Mouse (Mus musculus): Measurements from ENCODE around the gene Tspyl2.
"Not testable (repeated sequence)": the region's sequence is repeated elsewhere in the genome, so short reads cannot be mapped to it uniquely, and the experiment has no call there.

Gene Tspyl2

DNA sequence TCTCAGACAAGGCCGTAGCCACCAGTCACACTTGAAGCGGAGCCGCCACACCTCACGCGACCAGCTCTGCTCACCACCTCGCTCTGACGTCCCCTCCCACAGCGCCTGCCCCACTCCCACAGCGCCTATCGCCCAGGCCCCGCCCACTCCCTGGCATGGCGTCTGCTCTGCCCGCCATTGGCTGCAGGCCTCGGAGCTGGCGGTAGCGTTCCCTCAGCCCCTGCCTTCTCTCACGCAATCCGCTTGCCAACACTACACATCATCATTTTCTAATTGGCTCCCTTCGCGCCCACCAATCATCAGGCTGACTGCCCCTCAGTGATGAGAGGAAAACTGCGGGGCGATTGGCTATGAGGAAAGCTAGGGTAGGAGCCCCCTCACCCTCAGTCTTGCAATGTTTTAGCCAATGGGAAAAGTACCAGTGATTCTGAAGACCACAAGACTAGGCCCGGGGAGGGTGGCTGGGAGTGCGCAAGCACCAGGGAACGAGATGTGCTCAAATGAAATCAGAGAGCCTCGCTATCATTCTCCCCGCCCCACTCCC, at the start of gene Tspyl2:
Gene Tspyl2 (minus strand): TSS at position 68 of the 544 bp plus-strand sequence.
- peak; percentile 93 to 97 for DNase-seq

DNA sequence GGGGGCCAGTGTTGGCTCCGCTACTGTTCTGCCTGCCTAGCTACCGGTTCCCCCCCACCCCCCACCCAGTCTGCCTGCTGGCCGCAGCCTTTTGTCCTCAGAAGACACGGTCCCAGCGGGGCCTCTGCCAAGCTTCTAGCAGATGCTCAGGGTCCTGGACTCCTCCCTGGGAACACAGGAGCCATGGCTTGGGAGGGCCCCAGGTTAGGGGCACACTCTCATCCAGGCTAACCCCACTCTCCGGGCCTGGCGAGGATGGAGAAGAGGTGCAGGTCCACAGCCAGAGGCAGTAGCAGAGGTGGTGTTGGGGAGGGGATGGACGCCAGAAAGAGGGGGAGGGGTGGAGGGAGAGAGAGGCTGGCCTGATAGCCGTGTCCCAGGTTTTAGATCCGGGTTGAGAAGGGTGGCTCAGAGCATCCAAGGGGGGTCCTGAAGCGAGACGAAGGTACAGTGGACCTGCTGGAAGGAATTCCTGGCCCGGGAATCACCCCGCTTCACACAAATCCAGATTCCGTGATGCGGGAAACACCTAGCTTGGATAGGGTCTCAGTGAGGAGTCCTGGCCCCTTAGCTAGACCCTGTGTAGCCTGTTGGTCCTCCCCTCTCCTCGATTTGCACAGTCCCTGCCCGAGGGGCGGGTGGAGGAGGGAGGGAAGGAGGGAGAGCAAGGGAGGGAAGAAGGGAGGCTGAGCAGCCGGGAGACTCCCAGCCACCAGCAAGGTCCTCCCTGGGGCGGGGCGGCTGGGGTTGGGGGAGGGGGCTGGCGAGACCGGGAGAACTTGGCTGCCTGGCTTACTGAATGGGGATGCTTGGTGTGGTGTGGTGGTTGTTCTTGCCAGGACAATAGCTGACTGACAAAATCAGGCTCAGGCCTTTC, 26.4 kb upstream of the Tspyl2 start, which contains the start of gene Gpr173:
Gene Gpr173 (minus strand): TSS at position 308 of the 877 bp plus-strand sequence.
- peak; percentile 50 to 69 for DNase-seq

DNA sequence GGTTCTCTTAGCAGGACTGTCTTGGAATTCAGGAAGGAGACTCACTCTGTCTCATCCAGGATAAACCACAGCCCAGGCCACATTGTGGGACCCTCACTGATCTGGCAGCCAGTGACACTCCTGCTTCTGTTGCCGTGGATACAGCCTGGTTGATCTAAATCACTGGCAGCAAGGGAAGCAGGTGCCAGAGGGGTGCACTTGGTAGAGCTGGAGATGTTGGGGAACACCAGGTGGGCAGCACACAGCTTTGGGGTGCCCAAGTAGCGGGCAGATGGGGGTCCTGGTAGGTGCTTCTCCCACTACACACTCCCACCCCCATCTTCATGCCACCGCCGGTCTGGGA, 25.8 kb upstream of the Tspyl2 start:
- DNase-seq, result no peak

DNA sequence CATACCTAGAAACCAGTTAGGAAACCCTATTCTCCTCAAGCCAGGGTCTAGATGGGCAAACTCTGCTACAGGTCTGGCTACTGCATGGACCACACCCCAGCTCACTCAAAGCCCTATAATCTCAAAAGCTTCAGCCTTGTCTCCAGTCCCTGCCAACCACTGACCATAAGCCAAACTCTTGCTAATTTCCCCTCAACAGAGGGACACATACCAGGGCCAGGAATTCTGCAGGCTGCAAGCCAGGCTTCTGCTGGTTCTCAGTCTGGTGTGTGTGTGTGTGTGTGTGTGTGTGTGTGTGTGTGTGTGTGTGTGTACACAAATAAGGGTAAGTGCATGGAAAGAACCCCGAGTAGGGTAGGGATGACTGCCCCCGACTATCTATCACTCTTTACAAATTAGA, 24.2 kb upstream of the Tspyl2 start:
- DNase-seq, result peak in 1 of 2 experiments; percentile 20

DNA sequence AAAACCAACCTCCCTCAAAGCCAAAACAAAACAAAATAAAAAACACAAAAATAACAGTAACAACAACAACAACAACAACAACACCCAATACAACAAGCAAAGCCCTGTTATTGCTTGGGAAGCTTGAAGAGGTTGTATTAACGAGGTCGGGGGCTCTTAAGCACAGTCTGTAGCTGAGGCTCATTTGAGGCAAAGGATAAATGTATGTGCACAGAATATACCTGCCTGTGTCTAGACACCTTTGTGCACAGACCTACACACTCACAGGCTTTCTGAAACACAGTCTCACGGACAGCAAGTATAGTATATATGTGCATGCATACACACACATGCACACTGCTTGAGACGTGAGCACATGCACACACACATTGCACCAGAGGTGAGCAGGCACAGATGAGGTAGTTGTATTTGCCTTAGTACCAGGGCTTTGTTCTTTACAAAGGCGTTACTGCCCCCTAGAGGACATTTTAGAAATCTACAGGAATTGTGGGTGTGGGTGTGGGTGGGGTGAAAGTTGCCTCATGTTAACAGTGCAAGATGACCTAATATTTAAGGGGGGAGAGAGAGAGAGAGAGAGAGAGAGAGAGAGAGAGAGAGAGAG, 10.4 kb upstream of the Tspyl2 start:
- peak in 1 of 2 experiments; percentile 42 for DNase-seq

DNA sequence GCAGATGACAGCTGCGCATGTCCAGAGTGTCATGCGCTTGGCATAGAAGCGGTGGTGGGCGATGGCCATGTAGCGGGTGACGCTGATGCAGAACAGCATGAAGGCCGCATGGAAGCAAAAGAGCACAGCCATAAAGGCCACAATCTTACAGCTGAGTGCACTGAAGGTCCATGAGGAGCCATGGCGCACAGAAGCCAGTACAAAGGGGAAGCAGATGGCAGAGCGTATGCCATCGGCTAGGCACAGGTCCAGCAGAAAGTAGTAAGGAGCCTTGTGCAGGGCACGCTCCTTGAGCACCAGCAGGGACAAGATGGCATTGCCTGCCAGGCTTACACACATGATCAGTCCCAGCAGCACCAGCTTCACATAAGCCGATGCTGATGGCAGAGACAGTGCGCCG, 4.8 kb upstream of the Tspyl2 start:
- DNase-seq, result no peak

DNA sequence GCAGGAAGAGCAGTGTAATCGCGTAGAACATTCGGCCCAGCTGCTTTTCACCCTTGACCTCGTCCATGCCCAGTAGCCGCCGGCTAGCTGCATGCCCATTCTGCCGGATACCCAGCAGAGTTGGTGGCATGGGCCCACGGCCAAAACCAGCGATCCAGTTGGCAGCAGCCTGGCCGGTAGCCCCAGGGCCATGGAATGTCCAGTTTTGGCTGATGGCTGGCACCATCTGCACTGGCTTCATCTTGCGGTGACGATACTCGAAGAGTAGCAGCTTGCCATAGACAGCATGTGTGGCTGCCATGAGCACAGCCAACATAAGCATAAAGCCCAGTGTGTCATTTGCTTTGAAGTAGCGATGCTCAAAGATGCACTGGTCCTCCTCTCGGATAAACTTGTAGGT, 4.4 kb upstream of the Tspyl2 start:
- DNase-seq, result no peak

DNA sequence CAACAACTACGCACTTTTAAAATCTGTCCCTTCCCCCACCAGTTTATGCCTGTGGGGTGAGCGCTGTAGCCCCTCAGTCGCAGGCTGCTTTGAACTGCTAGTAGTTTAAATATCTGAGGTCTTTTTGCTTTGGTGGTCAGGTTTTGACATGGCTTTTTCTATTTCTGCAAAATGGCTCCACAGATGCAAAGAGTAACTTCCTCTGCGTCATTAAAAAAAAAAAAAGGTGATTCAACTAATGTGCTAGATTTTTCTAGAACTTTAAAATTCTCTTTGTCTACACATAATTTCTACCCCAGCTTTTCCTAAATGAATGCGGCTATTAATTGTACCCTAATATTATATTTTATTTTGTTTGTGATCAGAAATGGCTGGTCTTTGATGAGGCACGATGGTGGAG, 678 bp upstream of the Tspyl2 start:
- DNase-seq, result no peak

DNA sequence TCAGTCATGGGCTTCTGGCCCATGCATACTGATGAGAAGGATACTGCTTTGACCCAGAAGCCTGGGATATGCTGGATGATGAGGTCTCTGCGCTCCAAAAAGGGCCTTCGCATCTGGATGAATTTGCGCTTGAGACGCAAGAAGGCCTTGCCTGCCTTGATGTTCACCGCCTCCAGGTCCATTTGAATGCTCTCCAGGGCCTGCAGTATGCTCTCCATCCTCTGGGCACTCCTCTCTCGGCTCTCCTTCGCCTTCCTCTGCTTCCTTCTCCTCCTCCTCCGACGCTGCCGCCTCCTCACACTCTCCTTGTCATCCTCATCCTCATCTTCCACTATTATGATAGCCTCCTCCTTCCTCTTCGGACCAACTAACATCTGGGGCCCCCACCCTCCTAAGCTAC, 729 bp downstream of the Tspyl2 start:
- no peak for DNase-seq

DNA sequence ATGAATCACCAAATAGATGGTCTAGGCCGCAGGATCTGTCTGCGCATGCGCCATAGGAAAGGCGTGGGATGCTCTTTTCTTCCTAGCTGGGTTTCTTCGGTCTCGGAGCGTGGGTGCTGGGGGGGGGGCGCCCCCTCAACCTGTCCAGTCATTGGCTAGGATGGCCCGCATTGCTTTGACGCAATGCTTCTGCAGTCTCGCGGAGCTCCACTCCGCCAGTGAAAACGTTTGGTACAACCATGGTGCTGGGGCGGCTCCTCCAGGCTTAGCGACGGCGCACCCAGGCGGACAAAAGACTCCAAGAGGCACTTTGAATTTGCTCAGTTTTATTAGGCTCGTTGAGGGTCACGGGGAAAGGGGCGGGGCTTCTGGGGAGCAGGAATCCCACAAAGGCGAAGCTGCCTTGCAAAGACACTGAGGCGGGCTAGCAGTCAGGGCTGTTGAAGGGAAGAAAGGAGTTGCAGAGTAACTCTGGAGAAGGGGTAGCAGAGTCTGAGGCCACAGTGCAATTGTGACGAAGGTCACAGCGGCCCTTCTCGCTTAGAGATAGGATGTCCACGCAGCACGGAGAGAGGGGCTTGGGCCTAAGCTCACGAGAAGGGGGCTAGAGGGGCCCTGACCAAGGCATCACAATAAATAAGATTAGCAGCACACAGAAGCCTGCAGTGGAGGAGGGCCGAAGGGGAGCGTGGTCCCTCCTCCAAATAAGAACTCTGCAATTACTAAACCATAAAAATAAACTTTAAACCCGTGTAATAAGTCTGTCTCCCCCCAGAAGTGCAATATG, 5.5 kb downstream of the Tspyl2 start:
- DNase-seq, result peak; percentile 90 to 96

DNA sequence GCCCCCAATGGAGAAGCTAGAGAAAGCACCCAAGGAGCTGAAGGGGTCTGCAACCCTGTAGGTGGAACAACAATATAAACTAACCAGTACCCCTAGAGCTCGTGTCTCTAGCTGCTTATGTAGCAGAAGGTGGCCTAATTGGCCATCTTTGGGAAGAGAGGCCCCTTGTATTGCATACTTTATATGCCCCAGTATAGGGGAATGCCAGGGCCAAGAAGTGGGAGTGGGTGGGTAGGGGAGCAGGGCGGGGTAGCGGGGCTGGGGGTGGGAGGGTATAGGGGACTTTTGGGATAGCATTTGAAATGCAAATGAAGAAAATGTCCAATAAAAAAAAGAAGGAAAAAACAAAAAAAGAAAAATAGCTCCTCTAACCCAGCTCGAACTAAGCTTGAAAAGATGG, 6.1 kb downstream of the Tspyl2 start:
- DNase-seq, result not testable (repeated sequence)

DNA sequence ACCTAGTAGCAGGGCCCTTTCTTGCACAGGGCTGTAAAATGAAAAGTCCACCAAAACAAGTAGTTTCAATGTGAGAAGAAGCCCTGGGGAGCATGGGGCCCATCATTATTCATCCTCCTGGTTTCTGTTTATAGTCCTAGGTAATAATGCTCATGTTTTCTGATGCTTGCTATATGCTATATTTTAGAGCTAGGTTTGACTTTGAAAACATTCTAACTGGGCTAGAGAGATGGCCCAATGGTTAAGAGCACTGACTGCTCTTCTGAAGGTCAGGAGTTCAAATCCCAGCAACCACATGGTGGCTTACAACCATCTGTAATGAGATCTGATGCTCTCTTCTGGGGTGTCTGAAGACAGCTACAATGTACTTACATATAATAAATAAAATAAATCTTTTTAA, 12.8 kb downstream of the Tspyl2 start:
- not testable (repeated sequence) for DNase-seq

DNA sequence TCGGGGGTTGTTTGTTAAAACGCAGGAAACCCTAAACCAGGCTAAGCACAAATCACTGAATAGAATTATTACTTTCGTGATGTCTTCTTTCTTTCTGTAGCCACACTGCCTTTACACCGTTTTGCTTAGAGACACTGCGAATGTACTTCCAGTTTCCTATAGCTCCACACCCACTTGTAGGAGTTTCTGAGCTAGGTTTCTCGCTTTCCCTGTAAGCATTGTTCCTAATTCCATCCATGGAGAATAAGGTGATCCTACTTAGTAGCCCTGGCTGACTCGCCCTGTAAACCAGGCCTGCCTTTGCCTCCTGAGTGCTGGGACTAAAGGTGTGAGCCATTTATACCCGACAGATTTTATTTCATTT, 14.6 kb downstream of the Tspyl2 start:
- DNase-seq, result no peak

DNA sequence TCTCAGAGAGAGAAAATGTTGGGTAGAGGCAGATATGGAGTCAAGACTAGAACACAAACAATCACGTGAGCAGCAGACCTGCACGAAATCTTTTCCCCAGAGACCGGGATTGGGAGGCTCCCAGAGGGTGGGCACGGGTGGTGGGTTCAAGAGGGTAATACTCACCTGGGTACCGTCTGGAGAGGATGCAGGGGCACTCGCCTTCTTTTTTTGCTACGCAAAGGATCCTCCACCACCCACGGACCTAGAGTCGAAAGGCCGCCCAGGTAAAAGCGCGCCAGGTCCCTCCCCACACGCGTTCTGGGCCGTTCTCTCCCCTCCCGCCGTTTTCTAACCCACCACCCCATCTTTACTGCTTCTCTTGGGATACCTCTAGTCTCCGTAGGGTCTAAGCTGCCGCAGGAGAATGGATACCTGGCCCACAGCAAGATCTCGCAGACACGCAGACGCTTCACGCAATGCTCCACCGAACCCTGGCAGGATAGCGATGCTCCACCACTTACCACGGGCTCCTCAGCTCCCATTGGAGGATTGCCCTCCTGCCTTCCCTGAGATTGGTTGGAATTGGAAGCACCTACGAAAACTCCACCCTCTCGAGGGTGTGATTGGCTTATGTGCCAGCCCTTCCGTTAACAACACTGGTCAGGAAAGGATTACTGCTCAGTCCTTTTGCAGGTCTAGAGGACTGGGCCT, 15.1 kb downstream of the Tspyl2 start, which contains the start of gene Kantr:
Gene Kantr (minus strand): TSS at position 500 of the 693 bp plus-strand sequence.
- peak; percentile 78 to 82 for DNase-seq

DNA sequence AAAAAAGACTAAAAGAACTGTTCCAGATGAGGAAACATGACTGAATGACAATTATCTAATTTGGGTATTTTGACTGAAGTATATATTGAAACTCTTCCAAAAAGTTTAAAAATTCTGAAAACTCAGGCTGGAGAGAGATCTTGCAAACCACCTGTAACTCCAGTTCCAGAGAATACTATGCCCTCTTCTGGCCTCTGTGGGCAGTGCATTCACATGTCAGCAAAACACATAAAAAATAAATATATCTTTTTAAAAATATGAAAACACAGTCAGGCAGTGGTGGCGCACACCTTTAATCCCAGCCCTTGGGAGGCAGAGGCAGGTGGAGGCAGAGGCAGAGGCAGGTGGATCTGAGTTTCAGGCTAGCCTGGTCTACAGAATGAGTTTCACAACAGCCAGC, 18.6 kb downstream of the Tspyl2 start:
- DNase-seq, result no peak

DNA sequence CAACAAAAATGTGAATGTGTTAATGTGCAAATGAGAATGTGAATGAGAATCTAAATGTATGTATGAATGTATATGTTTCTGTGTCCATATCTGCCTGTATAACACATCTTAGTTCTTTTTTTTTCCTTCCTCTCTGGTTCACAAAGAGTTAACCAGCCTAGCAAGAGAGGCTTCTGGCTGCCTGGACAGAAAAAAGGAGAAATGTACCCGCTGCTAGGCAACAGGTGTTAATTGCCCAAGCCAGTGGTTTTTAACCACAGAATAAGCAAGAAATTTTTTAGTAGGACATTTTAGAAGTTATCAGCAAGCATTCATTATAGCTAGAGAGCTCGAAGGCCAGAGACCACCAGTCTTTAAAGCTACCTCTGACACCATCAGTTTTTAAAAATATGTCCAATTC, 19.4 kb downstream of the Tspyl2 start:
- peak in 1 of 2 experiments; percentile 12 for DNase-seq

DNA sequence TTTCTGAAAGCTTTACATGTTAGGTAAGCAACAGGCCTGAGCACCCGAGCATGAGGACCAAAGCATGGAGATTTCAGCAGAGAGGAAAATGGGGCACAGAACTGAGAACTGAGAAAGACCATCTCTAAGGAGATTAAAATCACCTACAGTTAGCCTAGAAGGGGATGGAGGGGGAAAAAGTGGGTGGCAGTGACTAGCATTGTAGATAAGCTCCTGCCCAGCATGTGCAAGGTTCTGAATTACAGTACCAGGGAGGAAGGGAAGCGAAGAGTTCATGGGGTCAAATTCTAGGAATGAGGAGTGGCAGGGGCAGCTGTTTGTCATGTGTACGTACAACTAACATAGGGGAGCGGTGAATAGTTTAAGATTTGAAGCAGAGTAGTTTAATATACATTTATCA, 21.7 kb downstream of the Tspyl2 start:
- DNase-seq, result no peak

DNA sequence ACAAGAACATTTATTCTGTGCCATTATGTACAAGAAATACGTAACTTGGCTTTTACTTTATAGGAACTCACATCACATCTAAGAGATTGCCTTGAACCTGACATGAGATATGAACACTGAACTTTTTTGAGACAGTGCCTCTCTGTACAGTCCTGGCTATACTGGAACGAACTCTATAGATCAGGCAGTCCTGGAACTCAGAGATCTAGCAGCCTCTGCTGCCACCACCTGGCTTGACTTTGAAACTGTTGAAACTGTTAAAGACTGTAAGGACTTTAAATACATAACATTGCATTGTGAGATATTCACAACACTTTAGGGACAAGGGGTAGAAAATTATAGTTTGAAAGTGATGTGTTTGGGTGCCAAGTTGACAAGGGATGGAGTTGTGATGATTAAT, 34.3 kb downstream of the Tspyl2 start:
- peak; percentile 18 to 49 for DNase-seq

DNA sequence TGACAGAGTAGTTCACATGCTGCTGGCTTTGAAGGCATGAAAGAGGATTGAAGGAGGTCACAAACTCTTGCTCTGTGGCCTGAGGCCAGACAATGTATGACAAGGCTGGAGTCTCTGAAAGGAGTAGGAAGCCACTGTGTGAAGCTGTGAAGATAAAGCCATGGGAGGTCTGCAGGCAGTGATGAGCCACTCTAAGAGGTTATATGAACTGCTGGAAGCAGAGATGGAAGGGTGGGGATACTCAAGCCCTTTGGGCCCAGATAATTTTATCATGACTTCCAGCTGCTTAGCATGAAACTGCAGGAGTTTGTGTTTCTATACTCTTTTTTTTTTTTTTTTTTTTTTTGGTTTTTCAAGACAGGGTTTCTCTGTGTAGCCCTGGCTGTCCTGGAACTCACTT, 34.9 kb downstream of the Tspyl2 start:
- DNase-seq, result no peak

DNA sequence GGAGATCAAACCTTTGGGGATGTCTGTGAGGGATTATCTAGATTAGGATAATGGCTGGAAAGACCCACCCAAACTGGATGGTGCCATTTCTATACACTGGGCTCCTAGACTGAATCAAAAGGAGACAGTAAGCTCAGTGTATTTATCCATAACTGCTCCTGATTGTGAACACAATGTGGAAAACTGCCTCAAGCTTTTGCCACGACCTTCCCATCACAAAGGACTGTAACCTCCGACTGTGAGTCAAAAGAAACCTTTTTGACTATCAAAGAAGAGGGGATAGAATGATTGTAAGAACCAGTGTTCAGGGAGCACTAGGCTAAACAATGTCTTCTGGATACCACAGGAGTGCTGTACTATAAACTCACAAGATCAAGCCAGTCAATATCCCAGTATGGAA, 36.0 kb downstream of the Tspyl2 start:
- no peak for DNase-seq

DNA sequence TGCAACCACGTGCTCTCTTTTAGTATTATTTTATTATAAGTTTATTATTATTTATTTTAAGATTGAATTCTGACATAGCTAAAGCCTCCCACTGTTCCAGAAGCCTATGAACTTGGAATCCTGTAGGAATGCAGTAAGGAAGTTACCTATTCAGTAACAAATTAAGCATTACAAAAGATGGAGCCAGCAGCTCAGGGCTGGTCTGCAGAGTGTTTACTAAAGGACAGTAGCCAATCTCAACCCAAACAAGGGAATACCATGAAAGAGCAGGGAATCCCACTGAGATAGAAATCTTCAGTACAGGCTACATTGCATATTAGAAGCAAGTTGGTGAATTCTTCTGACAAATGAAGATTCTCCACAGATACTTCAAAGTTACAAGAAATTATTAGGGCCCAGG, 55.2 kb downstream of the Tspyl2 start:
- DNase-seq, result not testable (repeated sequence)
